In the genomic region with DNA sequence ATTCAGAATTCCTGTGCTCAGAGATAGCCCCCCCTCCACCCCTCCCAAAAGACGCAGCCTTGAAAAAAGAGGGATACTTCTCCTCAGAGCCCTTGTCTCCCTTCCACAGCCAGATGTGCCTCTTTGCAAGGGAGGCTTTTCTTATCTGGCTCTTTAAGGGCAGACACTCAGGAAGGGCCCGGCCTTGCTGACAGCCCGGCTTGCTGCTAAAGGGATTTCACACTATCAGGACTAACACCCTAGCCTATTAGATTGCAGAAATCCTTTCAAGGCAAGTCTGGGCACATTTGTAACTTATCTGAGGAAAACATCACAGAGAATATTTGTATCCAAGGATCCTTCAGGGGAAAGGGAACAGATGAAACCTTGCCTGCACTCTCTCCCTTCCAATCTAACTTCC, we compare ENCODE assay signal across 14 mouse cellular contexts.
"Had no signal": no experiment of that assay in that cellular context is flagged by ENCODE, and none has a peak within 500 bp of the region (broad histone marks: within the 10 kb centered on the region; RNA-seq: fewer than 3 reads in every experiment).

No protein-coding gene starts in this region.

- H3K9me3 ChIP-seq: limb, embryonic 12.5 days; liver, embryonic 13.5 days; lung, embryonic 15.5 days; neural tube, embryonic 13.5 days; stomach, embryonic 15.5 days had no signal

- H3K36me3 ChIP-seq: limb, embryonic 12.5 days; liver, embryonic 13.5 days; lung, embryonic 15.5 days; neural tube, embryonic 13.5 days; stomach, embryonic 15.5 days had no signal

- H3K4me1 ChIP-seq: limb, embryonic 12.5 days; liver, embryonic 13.5 days; lung, embryonic 15.5 days; stomach, embryonic 15.5 days had no signal

- DNase-seq: kidney, adult 18-20 months; kidney, postnatal 10 days; kidney, postnatal 4 days; liver; liver, embryonic 13.5 days; liver, postnatal 0 days; retina, postnatal 1 day; thymus, adult 2 months; thymus, postnatal 25 days had no signal

- H3K4me2 ChIP-seq: limb, embryonic 12.5 days; liver, embryonic 13.5 days; lung, embryonic 15.5 days; neural tube, embryonic 13.5 days; stomach, embryonic 15.5 days had no signal

- H3K4me3 ChIP-seq: layer of hippocampus, adult 2 months; limb, embryonic 12.5 days; liver, embryonic 13.5 days; lung, embryonic 15.5 days; neural tube, embryonic 13.5 days; stomach, embryonic 15.5 days had no signal

- H3K27ac ChIP-seq: layer of hippocampus, adult 2 months; limb, embryonic 12.5 days; liver, embryonic 13.5 days; lung, embryonic 15.5 days; neural tube, embryonic 13.5 days; stomach, embryonic 15.5 days had no signal

- H3K9ac ChIP-seq: limb, embryonic 12.5 days; liver, embryonic 13.5 days; liver, postnatal 0 days; lung, embryonic 15.5 days; neural tube, embryonic 13.5 days; stomach, embryonic 15.5 days had no signal

- H3K27me3 ChIP-seq: liver, embryonic 13.5 days; lung, embryonic 15.5 days; neural tube, embryonic 13.5 days; stomach, embryonic 15.5 days had no signal

- ATAC-seq: liver, postnatal 0 days had no signal
